Mouse (Mus musculus) olfactory bulb, adult 2 months (tissue): ENCODE results near the gene Zbtb25.

ENCODE experiments used
- CTCF ChIP-seq: fragments of 200-500 bp; IDR thresholded peaks from 2 replicates; pipeline ENCODE4 v1.5.1; 2012; ENCODE audit warnings: low read depth, mild to moderate bottlenecking, low read length, moderate library complexity; ENCODE audit not compliant: insufficient read depth
- POLR2A ChIP-seq: fragments of 200-500 bp; IDR thresholded peaks from 2 replicates; pipeline ENCODE4 v1.6.1; 2012; ENCODE audit warnings: mild to moderate bottlenecking, low read depth, low read length, moderate library complexity; ENCODE audit not compliant: insufficient read depth

DNA sequence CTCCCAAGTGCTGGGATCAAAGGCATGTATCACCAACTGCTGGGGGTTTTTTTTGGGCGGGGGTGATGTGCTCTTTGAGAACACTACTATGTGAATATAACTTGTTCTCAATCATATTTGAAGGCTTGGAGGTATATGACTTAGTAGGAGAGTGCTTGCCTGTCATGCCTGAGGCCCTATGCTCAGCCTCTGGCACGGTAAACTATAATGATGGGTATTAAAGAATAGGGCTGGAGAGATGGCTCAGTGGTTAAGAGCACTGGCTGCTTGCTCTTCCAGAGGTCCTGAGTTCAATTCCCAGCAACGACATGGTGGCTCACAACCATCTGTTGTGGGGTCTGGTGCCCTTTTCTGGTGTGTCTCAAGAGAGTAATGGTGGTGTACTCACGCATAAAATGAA lies 5.5 kb upstream of the Zbtb25 start:
- TF ChIP-seq POLR2A (no peak), CTCF (no peak)
